Mouse (Mus musculus) myocyte (in vitro differentiated cells): ENCODE data around the gene Ccdc60. TPM values are rescaled to one million over a fixed set of nuclear protein-coding genes. Genes with fewer than 3 reads are reported as not detected.
A peak's percentile ranks its signal among the peaks of the same experiment; 100 is the strongest.

Experiments
- H3K27me3 ChIP-seq: one replicate; pipeline ENCODE4 v1.6.1; 2011; ENCODE audit not compliant: control insufficient read depth, insufficient read depth, insufficient read length
- H3K36me3 ChIP-seq: one replicate; pipeline ENCODE4 v1.6.1; 2011; ENCODE audit not compliant: control insufficient read depth, insufficient read depth
- H3K4me2 ChIP-seq: one replicate; pipeline ENCODE4 v1.6.1; 2011; ENCODE audit warnings: low read depth, control low read depth
- H3K4me3 ChIP-seq: one replicate; pipeline ENCODE4 v1.5.1; 2011; ENCODE audit warnings: mild to moderate bottlenecking, control low read depth, moderate library complexity
- H3K79me2 ChIP-seq: one replicate; pipeline ENCODE4 v1.6.1; 2011; ENCODE audit not compliant: control insufficient read depth, insufficient read depth
- H3ac ChIP-seq: one replicate; pipeline ENCODE4 v1.6.1; 2011; ENCODE audit not compliant: control insufficient read depth, insufficient read length
- CEBPB ChIP-seq: IDR thresholded peaks from 2 replicates; pipeline ENCODE4 v1.6.1; 2011; ENCODE audit warnings: mild to moderate bottlenecking, moderate library complexity; ENCODE audit not compliant: poor library complexity, insufficient read depth, severe bottlenecking
- E2F4 ChIP-seq: IDR thresholded peaks from one replicate; pipeline ENCODE4 v1.6.1; 2011; ENCODE audit warnings: mild to moderate bottlenecking, control low read depth, moderate library complexity; ENCODE audit not compliant: insufficient read depth
- MAX ChIP-seq: IDR thresholded peaks from one replicate; pipeline ENCODE4 v1.6.1; 2011; ENCODE audit warnings: low read depth, mild to moderate bottlenecking, control low read depth
- MYOD1 ChIP-seq, 3 experiments: IDR thresholded peaks; one replicate each; pipeline ENCODE4 v1.6.1; 2011; ENCODE audit warnings: control low read depth in 2 of 3, low read depth in 2 of 3, mild to moderate bottlenecking in 2 of 3, moderate library complexity in 1 of 3; ENCODE audit not compliant: insufficient read length in 2 of 3, control insufficient read depth in 1 of 3
- MYOG ChIP-seq, 3 experiments: IDR thresholded peaks; one replicate each; pipeline ENCODE4 v1.6.1; 2011; ENCODE audit warnings: control low read depth in 2 of 3, low read depth in 2 of 3, mild to moderate bottlenecking in 2 of 3; ENCODE audit not compliant: insufficient read length in 2 of 3, control insufficient read depth in 1 of 3, insufficient read depth in 1 of 3
- POLR2A ChIP-seq: IDR thresholded peaks from one replicate; pipeline ENCODE4 v1.6.1; 2011; ENCODE audit warnings: low read depth, mild to moderate bottlenecking, control low read depth, moderate library complexity; ENCODE audit not compliant: insufficient read length
- POLR2AphosphoS2 ChIP-seq: IDR thresholded peaks from one replicate; pipeline ENCODE4 v1.6.1; 2011; ENCODE audit warnings: low read depth, control low read depth; ENCODE audit not compliant: insufficient read length
- REST ChIP-seq: IDR thresholded peaks from one replicate; pipeline ENCODE4 v1.6.1; 2011; ENCODE audit warnings: mild to moderate bottlenecking, control low read depth, moderate library complexity; ENCODE audit not compliant: insufficient read depth, insufficient read length
- SRF ChIP-seq: IDR thresholded peaks from one replicate; pipeline ENCODE4 v1.6.1; 2011; ENCODE audit warnings: low read depth; ENCODE audit not compliant: control insufficient read depth, insufficient read length
- TCF12 ChIP-seq: IDR thresholded peaks from one replicate; pipeline ENCODE4 v1.6.1; 2011; ENCODE audit warnings: mild to moderate bottlenecking, control low read depth; ENCODE audit not compliant: poor library complexity, insufficient read depth, severe bottlenecking
- TCF3 ChIP-seq: IDR thresholded peaks from one replicate; pipeline ENCODE4 v1.6.1; 2011; ENCODE audit warnings: low read depth, control low read depth; ENCODE audit not compliant: insufficient read length
- USF1 ChIP-seq: IDR thresholded peaks from one replicate; pipeline ENCODE4 v1.6.1; 2011; ENCODE audit warnings: low read depth, mild to moderate bottlenecking, control low read depth, moderate library complexity
- polyA plus RNA-seq: library from polyadenylated mRNA; unstranded; fragments of >200 nt; fragmentation: generic; extraction: Trizol; gene quantifications from one replicate; pipeline ENCODE4 v1.2.1, GENCODE M21; 2012; ENCODE audit warnings: missing spikeins

The Ccdc60 gene
- polyA plus RNA-seq, 1 experiment, result 0.48 TPM

- H3K4me3 ChIP-seq, result no peak overlapping the region
- no peak for TF ChIP-seq USF1
- no peak for TF ChIP-seq CEBPB
- TF ChIP-seq REST, result no peak
- TF ChIP-seq POLR2AphosphoS2, result no peak
- no peak for TF ChIP-seq E2F4
- no peak for TF ChIP-seq SRF
- no peak for TF ChIP-seq MYOD1 (IDR thresholded peaks at IDR 0.05; ENCODE audit: control insufficient read depth in 1 of 3, insufficient read length in 2 of 3, low read depth in 2 of 3)
- no peak for TF ChIP-seq TCF12
- no peak for TF ChIP-seq TCF3
- no peak for TF ChIP-seq MAX
- TF ChIP-seq MYOG (IDR thresholded peaks at IDR 0.05; ENCODE audit: control insufficient read depth in 1 of 3, insufficient read depth in 1 of 3, insufficient read length in 2 of 3, low read depth in 2 of 3), result no peak
- TF ChIP-seq POLR2A, result no peak
- peaks cover under 1% of the 10 kb centered on the region for H3K27me3 ChIP-seq
- H3K79me2 ChIP-seq, result no peaks in the 10 kb centered on the region
- no peaks in the 10 kb centered on the region for H3K36me3 ChIP-seq
- H3ac ChIP-seq, result no peak overlapping the region
- H3K4me2 ChIP-seq, result no peak overlapping the region
Measured at GRCm38 (mm10) chr5:116274365-116274764, 14.4 kb downstream of the Ccdc60 start.

- peak overlapping the region; percentile 60 for H3K4me2 ChIP-seq
- peaks cover 5% of the 10 kb centered on the region for H3K27me3 ChIP-seq
- H3K79me2 ChIP-seq, result no peaks in the 10 kb centered on the region
- H3K36me3 ChIP-seq, result no peaks in the 10 kb centered on the region
- no peak overlapping the region for H3ac ChIP-seq
- peak overlapping the region; percentile 8 for H3K4me3 ChIP-seq
- TF ChIP-seq REST (no peak), USF1 (peak; percentile 89)
Measured at GRCm38 (mm10) chr5:116271511-116272227, 17.1 kb downstream of the Ccdc60 start.

GRCm38 (mm10) chr5:116269212-116270145 lies 19.3 kb downstream of the Ccdc60 start:
- Histone ChIP-seq H3K79me2 (no peaks in the 10 kb centered on the region), H3K36me3 (no peaks in the 10 kb centered on the region), H3K27me3 (peaks cover 5% of the 10 kb centered on the region), H3ac (no peak overlapping the region), H3K4me3 (no peak overlapping the region), H3K4me2 (no peak overlapping the region)
- TF ChIP-seq MYOD1 (IDR thresholded peaks at IDR 0.05; ENCODE audit: control insufficient read depth in 1 of 3, insufficient read length in 2 of 3, low read depth in 2 of 3), result no peak

GRCm38 (mm10) chr5:116262689-116263088 lies 26.1 kb downstream of the Ccdc60 start:
- H3K27me3 ChIP-seq, result no peaks in the 10 kb centered on the region
- no peaks in the 10 kb centered on the region for H3K79me2 ChIP-seq
- no peak overlapping the region for H3ac ChIP-seq
- TF ChIP-seq POLR2A, result no peak
- no peak for TF ChIP-seq E2F4
- no peak for TF ChIP-seq TCF3
- no peak for TF ChIP-seq USF1
- no peak for TF ChIP-seq REST
- no peak for TF ChIP-seq TCF12
- TF ChIP-seq POLR2AphosphoS2, result no peak
- TF ChIP-seq MYOG (IDR thresholded peaks at IDR 0.05; ENCODE audit: control insufficient read depth in 1 of 3, insufficient read depth in 1 of 3, insufficient read length in 2 of 3, low read depth in 2 of 3), result no peak
- no peak for TF ChIP-seq MAX
- TF ChIP-seq SRF, result no peak
- H3K4me3 ChIP-seq, result no peak overlapping the region
- H3K36me3 ChIP-seq, result no peaks in the 10 kb centered on the region
- no peak overlapping the region for H3K4me2 ChIP-seq

GRCm38 (mm10) chr5:116261944-116262343 lies 26.8 kb downstream of the Ccdc60 start:
- H3ac ChIP-seq, result no peak overlapping the region
- H3K4me2 ChIP-seq, result no peak overlapping the region
- no peaks in the 10 kb centered on the region for H3K27me3 ChIP-seq
- TF ChIP-seq SRF, result no peak
- no peak for TF ChIP-seq POLR2AphosphoS2
- TF ChIP-seq MYOG (IDR thresholded peaks at IDR 0.05; ENCODE audit: control insufficient read depth in 1 of 3, insufficient read depth in 1 of 3, insufficient read length in 2 of 3, low read depth in 2 of 3), result no peak
- TF ChIP-seq MAX, result no peak
- TF ChIP-seq MYOD1 (IDR thresholded peaks at IDR 0.05; ENCODE audit: control insufficient read depth in 1 of 3, insufficient read length in 2 of 3, low read depth in 2 of 3), result no peak
- no peak for TF ChIP-seq POLR2A
- TF ChIP-seq E2F4, result no peak
- TF ChIP-seq USF1, result no peak
- TF ChIP-seq CEBPB, result no peak
- no peak for TF ChIP-seq TCF12
- TF ChIP-seq REST, result no peak
- TF ChIP-seq TCF3, result no peak
- H3K79me2 ChIP-seq, result no peaks in the 10 kb centered on the region
- H3K4me3 ChIP-seq, result no peak overlapping the region
- H3K36me3 ChIP-seq, result no peaks in the 10 kb centered on the region
